13 mouse cellular contexts compared by ENCODE assay signal in genomic region chr9:45694256-45694655, GRCm38 (mm10).
DNase-seq lines count a peak whose midpoint lies in the region; ATAC-seq lines count a peak whose summit lies in the region.
"Had no signal": no experiment of that assay in that cellular context is flagged by ENCODE, and none has a peak within 500 bp of the region (broad histone marks: within the 10 kb centered on the region; RNA-seq: fewer than 3 reads in every experiment).

No protein-coding gene starts in this region.

- H3K36me3 ChIP-seq in forebrain, embryonic 10.5 days (replicated peaks) = no peaks in the 10 kb centered on the region
- no peaks in the 10 kb centered on the region for H3K36me3 ChIP-seq in hindbrain, embryonic 14.5 days (replicated peaks; ENCODE audit: control insufficient read depth, insufficient read depth)
- no peaks in the 10 kb centered on the region for H3K36me3 ChIP-seq in midbrain, embryonic 15.5 days (replicated peaks)
- H3K36me3 ChIP-seq: limb, embryonic 15.5 days; lung, embryonic 15.5 days had no signal

- H3K9ac ChIP-seq in hindbrain, embryonic 14.5 days = no peak overlapping the region
- H3K9ac ChIP-seq in midbrain, embryonic 15.5 days = no peak overlapping the region
- H3K9ac ChIP-seq: limb, embryonic 15.5 days; lung, embryonic 15.5 days had no signal

- H3K27ac ChIP-seq in forebrain, embryonic 10.5 days = peak overlapping the region; percentile 77
- H3K27ac ChIP-seq in hindbrain, embryonic 14.5 days = peak overlapping the region; percentile 80
- peak overlapping the region; percentile 70 for H3K27ac ChIP-seq in midbrain, embryonic 15.5 days
- H3K27ac ChIP-seq: limb, embryonic 15.5 days; lung, embryonic 15.5 days had no signal

- peaks cover 4% of the 10 kb centered on the region; the same call in 1 of the 2 replicates for H3K27me3 ChIP-seq in forebrain, embryonic 10.5 days (ENCODE audit: poor library complexity, severe bottlenecking)
- no peaks in the 10 kb centered on the region for H3K27me3 ChIP-seq in hindbrain, embryonic 14.5 days (ENCODE audit: control insufficient read depth, insufficient read depth, low read length)
- H3K27me3 ChIP-seq in midbrain, embryonic 15.5 days (replicated peaks) = no peaks in the 10 kb centered on the region
- H3K27me3 ChIP-seq: limb, embryonic 15.5 days; lung, embryonic 15.5 days had no signal

- no peak overlapping the region for H3K4me3 ChIP-seq in forebrain, embryonic 10.5 days
- H3K4me3 ChIP-seq in hindbrain, embryonic 14.5 days (replicated peaks; ENCODE audit: low read length) = no peak overlapping the region
- H3K4me3 ChIP-seq in midbrain, embryonic 15.5 days = no peak overlapping the region
- H3K4me3 ChIP-seq: limb, embryonic 15.5 days; lung, embryonic 15.5 days had no signal

- H3K9me3 ChIP-seq in forebrain, embryonic 10.5 days = no peaks in the 10 kb centered on the region
- no peaks in the 10 kb centered on the region for H3K9me3 ChIP-seq in hindbrain, embryonic 14.5 days (ENCODE audit: control insufficient read depth, low read length)
- H3K9me3 ChIP-seq in midbrain, embryonic 15.5 days = no peaks in the 10 kb centered on the region
- H3K9me3 ChIP-seq: limb, embryonic 15.5 days; lung, embryonic 15.5 days had no signal

- whole genome bisulfite sequencing in forebrain, embryonic 10.5 days = 17% methylated on average over 2 of the region's 2 CpGs
- 28% methylated on average over 2 of the region's 2 CpGs for WGBS in hindbrain, embryonic 14.5 days
- 12% methylated on average over 2 of the region's 2 CpGs for WGBS in midbrain, embryonic 15.5 days

- peak; percentile 48 to 49 for DNase-seq in cerebellum, postnatal 14 days
- DNase-seq in cerebellum, adult 8-10 months = no peak
- no peak for DNase-seq in forebrain, embryonic 10.5 days (ENCODE audit: extremely low spot score, low spot score)
- DNase-seq in hindbrain, embryonic 14.5 days (ENCODE audit: low spot score) = no peak
- DNase-seq in B cell, adult 2 months = no peak
- no peak for DNase-seq in ovary, postnatal 10 days (ENCODE audit: low spot score)
- DNase-seq: heart, adult 18-20 months; kidney, postnatal 10 days; thymus, adult 18-20 months had no signal

- no peak overlapping the region for H3K4me2 ChIP-seq in hindbrain, embryonic 14.5 days (replicated peaks)
- no peak overlapping the region for H3K4me2 ChIP-seq in midbrain, embryonic 15.5 days
- H3K4me2 ChIP-seq: limb, embryonic 15.5 days; lung, embryonic 15.5 days had no signal

- peaks cover 50% of the 10 kb centered on the region for H3K4me1 ChIP-seq in forebrain, embryonic 10.5 days
- peaks cover 29% of the 10 kb centered on the region for H3K4me1 ChIP-seq in hindbrain, embryonic 14.5 days (replicated peaks; ENCODE audit: control insufficient read depth, insufficient read depth, low read length)
- H3K4me1 ChIP-seq in midbrain, embryonic 15.5 days = peaks cover 41% of the 10 kb centered on the region

- no peak for ATAC-seq in hindbrain, embryonic 14.5 days (ENCODE audit: low FRiP score)
- ATAC-seq in midbrain, embryonic 15.5 days (replicated peaks) = no peak
- no peak for ATAC-seq in inflammation-experienced regulatory T-cells, adult 6 months

Comparison
In these comparisons a context has a peak if more than half of its experiments do, and no peak if none do; other contexts are left out.
1. DNase-seq: peak in cerebellum, postnatal 14 days (2 of 2); none in cerebellum, adult 8-10 months (single experiment), forebrain, embryonic 10.5 days (single experiment), hindbrain, embryonic 14.5 days (single experiment), B cell, adult 2 months (0 of 2) and ovary, postnatal 10 days (single experiment).
2. Peak in every context shown above with its lines, with median percentiles within 50 percentile points of each other: H3K27ac ChIP-seq.